Mouse (Mus musculus) brain, embryonic 18.5 days (tissue): ENCODE measurements around the gene Nrm.

Source experiments
- DNase-seq: peaks from one replicate; pipeline ENCODE4 v3.0.0-alpha.2; 2012; ENCODE audit warnings: low read depth, low spot score

Nrm gene

GRCm38 (mm10) chr17:35861198-35861857 is at the start of gene Nrm:
TSS of gene Nrm (plus strand) at chr17:35861318.
- no peak for DNase-seq

GRCm38 (mm10) chr17:35812307-35812706 is 48.8 kb upstream of the Nrm start:
- no peak for DNase-seq

DNA sequence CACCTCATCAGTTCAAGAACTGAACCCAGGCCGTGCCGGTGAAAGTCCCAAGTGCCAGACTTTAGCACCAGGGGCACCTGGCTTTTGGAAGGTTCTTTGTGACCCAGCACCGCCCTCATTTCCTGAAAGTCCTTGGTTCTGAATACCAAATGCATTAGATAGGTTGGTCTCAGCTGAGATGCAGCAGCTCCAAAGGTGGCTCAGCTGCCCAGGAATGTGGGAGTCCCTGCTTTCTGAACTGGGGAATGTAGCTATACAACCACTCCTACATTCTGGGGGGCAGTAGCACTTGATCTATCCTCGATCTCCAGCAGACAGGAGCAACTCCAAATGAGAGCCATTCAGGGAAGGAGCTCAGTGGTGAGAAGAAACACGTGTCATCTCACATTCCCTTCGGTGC is 48.4 kb upstream of the Nrm start:
- no peak for DNase-seq

DNA sequence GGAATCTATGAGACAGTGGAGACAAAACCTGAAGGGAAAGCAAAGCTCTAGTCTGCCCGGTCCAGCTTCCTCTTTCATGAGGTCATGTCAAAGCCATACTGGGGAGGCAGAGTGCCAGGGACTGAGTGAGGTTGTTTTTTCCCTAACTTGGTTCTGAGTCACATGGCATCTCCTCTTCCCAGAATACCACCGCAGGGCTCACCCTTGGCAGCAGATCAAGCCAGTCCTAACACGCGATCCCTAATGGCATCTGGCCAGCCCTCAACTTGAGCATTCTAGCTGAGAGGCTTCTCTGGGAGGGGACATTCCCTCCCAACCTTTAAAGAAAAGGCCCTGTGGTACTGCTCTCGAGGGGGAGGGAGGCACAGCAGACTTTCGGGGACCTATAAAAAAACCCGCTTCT is 47.9 kb upstream of the Nrm start:
- no peak for DNase-seq

GRCm38 (mm10) chr17:35813653-35814052 is 47.5 kb upstream of the Nrm start:
- no peak for DNase-seq

DNA sequence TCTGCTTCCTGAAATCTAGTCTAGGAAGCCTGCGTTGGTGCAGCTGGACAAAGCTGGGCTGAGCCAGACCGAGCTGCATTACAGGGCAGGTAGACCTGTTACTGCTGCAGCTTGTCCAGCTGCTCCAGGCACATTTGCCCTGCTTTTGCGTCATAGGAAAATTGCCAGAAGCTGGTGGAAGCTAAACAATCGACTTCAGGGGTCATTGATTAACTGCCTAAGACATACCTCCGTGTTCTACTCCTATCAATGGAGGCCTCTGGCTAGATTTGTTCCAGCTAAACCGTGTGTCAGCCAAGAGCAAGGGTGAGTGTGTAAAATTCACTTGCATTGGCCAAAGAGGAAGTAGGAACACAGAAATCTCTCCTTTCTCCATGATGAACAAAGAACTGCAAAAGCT is 46.4 kb upstream of the Nrm start:
- no peak for DNase-seq

- DNase-seq, result no peak
These were observed 45.3 kb upstream of the Nrm start for GRCm38 (mm10) chr17:35815836-35816235.

GRCm38 (mm10) chr17:35816686-35817085 is 44.4 kb upstream of the Nrm start:
- DNase-seq, result no peak

GRCm38 (mm10) chr17:35817226-35817625 is 43.9 kb upstream of the Nrm start:
- DNase-seq, result no peak

GRCm38 (mm10) chr17:35820111-35820510 is 41.0 kb upstream of the Nrm start:
- DNase-seq, result no peak

DNA sequence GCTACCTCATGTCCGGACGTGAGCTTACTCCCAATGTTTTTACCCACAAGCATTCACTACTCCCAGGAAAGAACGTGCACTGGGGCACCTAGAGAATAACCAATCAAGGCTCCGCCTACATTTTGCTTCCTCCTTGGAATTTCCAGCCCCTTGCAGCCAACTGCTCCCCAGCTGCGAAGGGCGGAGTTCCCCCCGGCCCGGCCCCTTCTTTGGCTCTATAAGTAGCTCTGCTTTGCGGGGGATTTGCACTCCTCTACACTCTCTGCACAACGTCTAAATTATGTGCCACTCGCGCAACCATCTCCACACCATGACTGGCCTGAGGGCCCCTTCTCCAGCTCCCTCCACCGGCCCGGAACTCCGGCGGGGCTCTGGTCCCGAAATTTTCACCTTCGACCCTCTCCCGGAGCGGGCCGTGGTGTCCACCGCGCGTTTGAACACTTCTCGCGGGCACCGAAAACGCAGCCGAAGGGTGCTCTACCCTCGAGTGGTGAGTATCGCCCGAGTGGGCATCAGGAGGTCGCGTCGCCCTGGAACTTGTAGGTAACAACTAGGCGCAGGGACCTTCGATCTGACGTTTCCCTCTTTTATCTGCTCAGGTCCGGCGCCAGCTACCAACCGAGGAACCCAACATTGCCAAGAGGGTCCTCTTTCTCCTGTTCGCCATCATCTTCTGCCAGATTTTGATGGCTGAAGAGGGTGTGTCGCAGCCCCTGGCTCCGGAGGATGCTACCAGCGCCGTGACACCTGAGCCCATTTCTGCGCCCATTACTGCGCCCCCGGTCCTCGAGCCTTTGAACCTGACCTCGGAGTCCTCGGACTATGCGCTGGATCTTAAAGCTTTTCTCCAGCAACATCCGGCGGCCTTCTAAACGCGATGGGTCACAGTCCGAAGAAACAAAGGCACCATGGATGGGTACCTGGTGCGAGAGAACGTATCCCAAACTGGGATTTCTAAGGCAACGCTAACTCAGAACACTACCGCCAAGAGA is 39.4 kb upstream of the Nrm start, which contains the start of gene Ier3:
Gene Ier3 (plus strand): TSS at position 246 of the 992 bp plus-strand sequence.
- no peak for DNase-seq

DNA sequence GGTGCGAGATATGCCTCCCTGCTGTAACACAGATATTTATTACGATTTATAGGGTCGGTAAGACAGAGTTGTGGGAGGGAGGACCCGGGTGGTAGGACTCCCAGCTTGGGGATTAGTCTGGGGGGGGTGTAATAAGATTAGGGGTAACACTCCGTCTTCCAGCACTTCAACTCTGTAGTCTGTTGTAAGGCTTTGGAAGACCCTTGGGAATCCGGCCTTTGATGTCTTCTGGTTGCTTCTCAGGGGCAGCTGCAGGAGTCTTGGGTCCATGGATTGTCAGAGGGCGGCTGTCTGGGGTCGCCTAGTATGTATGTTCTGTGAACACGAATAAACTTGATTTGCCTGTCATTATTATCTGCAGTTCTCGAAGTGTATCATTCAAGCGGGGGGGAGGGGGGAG is 38.6 kb upstream of the Nrm start:
- DNase-seq, result no peak

DNA sequence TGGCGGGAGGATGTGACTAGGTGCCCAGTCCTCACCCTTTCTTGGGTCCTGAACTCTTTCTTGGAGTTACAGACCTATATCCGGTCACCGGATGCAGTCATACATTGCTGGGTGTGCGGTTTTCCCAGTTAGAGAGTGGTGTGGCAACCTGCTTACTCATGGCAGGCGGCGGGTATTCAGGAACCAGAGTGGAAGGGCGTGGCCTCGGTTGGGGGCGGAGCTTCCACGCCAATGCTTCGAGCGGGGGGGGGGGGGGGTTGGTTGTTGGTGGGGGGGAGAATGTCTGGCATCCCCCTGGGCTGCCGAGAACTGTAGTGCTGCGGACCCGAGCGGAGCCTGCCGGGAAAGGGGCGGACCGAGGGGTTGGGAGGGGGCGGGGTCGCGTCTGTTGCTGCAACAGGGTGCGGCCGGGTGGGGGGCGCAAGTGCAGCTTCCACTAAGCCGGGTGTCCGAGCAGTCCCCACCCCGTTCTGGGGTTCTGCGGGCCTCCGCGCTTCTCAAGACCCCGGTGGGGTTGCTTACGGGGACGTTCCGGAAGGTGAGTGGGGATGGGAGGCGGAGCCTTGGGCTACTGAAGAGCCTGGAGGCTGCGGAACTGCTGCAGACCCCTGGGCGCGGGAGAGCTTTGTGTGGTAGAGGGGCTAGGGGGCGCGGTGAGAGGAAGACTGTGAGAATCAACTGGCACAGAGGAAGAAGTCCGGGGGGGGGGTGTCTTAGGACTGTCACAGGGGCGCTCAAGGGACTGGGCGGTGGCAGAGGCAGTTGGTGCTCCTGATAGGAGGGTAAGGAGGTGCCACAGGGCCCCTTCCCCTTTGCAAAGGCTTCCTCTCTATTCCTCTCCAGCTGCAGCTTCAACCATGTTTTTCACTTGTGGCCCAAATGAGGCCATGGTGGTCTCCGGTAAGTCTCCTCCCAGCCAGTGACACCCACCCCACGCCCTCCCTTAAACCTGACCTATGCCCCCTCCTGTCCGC is 37.9 kb upstream of the Nrm start, which contains the start of gene Flot1:
Gene Flot1 (plus strand): TSS at position 267 of the 974 bp plus-strand sequence.
- peak; percentile 69 for DNase-seq

GRCm38 (mm10) chr17:35824402-35824801 is 36.7 kb upstream of the Nrm start:
- no peak for DNase-seq

- no peak for DNase-seq
These were observed 35.8 kb upstream of the Nrm start for GRCm38 (mm10) chr17:35825109-35825850.

DNA sequence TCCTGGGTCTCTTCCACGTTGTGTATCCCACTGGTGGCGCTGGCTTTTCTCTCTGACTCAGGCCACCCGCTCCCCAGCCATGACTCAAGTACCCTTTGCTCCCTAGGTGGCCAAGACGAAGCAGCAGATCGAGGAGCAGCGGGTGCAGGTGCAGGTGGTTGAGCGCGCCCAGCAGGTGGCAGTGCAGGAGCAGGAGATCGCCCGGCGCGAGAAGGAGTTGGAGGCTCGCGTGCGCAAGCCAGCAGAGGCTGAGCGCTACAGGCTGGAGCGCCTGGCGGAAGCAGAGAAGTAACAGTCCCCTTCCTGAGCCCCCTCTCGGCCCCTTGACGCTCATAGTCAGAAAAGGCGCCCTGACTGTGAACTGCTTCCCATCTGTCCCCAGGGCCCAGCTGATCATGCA is 31.4 kb upstream of the Nrm start:
- DNase-seq, result no peak

GRCm38 (mm10) chr17:35832400-35833238 is 28.5 kb upstream of the Nrm start:
- DNase-seq, result no peak

GRCm38 (mm10) chr17:35833239-35833751 is 27.8 kb upstream of the Nrm start:
- DNase-seq, result no peak

DNA sequence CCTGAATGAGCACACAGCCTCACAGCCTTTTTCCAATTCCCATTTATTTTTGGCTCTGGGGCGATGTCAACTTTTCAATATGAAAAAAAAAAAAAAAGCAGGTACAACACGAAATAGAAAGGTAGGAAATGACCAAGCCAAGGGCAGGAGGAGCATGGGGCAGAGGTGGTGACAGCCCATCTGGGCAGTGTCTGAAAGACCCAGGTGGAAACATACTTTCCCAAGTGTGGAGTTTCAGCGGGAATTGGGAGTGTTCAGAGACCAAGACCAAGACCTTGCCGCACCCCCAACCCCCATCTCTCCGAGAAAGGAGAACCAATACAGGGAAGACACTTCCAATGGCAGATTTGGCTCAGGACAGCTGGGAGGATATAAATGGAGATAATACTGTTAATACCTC is 27.2 kb upstream of the Nrm start:
- no peak for DNase-seq
